Mouse (Mus musculus): Measurements from ENCODE around the gene Igsf3.

DNA sequence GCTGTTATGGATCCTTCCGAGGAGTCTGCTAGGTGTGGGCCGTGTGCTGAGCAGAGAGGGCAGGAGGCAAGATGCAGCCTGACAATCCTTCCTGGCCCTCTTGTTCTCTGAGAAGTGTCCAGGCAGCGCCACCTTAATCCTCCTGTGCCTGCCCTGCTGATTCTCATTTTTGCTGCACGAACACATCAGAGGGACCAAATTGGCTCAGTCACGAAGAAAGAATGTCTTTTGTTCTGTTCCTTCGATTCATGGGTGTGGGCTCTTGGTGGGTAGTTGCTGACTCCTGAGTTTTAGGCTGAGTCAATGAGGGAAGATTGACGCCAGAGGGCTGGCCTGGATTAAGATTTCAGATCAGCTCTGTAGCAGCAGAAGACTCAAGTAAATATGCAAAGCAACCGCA is 84.9 kb downstream of the Igsf3 start:
- TF ChIP-seq CTCF (conservative IDR thresholded peaks at IDR 0.05 in 1 of 2, IDR thresholded peaks at IDR 0.05 in 1 of 2; ENCODE audit: low read depth in 2 of 2, low read length in 2 of 2) (no peak), BHLHE40 (IDR thresholded peaks at IDR 0.05; ENCODE audit: low read depth, low read length) (no peak), JUND (conservative IDR thresholded peaks at IDR 0.05; ENCODE audit: low read depth, low read length) (no peak), ELF1 (IDR thresholded peaks at IDR 0.05; ENCODE audit: low read depth, low read length) (no peak)
